Mouse (Mus musculus): Measurements from ENCODE around the gene Pak6.

Gene Pak6

DNA sequence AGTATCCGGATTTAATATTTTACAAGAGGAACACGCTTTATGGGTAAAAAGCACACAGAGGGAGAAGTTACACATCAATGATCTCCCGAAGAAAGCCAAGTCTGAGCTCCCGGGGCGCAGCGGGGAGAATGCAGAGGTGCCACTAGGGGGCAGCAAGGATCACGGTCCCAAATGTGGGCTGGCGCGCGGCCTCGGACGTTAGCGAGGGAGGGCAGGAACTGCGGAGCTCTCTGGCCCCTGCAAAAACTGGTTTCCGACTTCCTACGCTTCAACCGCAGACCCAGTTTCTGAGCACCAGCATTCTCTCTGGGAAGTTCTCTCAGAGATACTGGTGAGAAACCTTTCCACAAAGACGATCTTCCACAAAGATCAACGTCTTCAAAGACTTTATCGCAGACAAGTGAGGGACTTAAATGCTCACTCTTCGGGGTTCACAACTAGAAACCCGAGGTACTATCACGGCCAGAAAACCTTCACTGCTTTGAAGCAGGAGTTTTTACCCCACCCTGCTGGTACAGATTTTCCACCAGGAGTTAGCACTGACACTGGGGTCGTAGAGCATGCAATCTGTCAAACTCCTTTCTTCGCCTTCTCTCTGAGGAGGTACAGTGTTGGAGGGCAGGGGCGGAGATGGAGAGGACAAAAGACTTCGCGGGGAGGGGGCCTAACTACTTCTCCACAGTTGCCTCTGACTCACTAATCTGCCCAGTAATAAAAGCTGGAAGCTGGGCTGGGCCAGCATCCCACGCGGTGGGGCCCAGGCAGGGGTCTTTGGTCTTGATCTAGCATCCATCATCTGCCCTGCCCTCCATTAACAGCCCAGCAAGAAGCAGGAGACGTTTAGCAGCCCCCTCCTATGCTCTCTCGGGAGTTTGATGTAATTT, 37.3 kb downstream of the Pak6 start:
- DNase-seq: peak; percentile 89

DNA sequence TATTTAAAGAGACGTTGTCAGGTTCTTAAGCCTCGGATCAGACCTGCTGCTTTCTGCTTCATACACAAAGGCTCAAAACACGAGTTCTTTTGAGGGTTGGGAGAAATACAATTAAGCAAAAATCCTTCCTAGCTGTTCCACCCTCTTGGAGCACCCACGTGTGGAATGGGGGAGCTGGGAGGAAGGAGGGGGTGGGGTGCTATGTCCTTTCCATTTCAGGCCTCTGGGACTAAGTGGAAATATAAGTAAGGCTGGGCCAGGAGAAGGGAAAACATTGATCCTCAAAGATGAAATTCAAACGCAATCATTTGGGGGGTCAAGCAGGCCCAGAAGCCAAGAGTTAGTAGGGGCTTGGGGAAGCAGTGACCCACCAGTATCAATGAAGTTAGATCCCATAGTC, 38.1 kb downstream of the Pak6 start:
- no peak for DNase-seq

DNA sequence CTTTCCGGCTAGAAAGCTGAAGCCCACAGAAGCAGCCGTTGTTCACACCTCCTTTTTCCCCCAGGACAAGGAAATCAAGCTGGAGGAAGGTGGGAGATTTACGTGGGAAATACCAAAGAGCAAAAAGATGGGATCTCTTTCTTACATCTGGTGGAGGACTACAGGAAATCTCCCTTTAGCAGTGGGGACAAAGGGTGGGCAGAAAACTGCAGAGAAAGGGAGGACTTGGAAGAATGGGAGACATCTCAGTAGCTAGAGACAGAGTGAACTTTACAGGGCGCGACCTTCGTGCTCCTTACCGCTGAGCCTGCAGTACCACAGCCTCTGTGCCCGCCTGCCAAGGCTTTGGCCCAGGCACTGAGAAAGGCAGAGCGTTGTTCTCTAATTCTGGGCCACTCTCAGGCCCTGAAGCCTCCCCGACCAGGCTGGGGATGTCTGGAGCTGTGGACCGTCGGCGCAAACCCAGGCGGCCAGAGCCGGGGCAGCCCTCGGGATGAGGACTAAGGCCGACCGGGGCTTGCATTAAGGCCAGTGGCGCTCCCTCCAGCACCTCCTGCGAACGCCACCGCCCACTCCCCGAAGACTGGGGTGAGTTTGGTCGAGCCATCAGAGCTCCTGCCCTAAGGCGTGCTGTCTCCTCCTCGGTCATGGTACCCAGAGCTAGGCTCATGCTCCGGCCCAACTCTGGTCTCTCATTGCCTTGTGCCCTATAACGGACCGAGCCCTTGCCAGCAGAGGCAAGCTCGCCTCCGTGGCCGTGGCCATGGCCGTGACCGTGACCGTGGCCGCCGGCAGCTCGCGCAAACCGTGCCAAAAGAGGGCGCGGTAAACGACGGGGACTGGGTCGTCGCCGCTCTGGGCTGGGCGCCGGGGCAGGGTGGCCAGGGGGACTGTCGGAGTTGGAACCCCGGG, 39.1 kb downstream of the Pak6 start:
- no peak for DNase-seq

- peak; percentile 68 for DNase-seq
Observed at GRCm38 (mm10) chr2:118702883-118703761, 40.0 kb downstream of the Pak6 start.

DNA sequence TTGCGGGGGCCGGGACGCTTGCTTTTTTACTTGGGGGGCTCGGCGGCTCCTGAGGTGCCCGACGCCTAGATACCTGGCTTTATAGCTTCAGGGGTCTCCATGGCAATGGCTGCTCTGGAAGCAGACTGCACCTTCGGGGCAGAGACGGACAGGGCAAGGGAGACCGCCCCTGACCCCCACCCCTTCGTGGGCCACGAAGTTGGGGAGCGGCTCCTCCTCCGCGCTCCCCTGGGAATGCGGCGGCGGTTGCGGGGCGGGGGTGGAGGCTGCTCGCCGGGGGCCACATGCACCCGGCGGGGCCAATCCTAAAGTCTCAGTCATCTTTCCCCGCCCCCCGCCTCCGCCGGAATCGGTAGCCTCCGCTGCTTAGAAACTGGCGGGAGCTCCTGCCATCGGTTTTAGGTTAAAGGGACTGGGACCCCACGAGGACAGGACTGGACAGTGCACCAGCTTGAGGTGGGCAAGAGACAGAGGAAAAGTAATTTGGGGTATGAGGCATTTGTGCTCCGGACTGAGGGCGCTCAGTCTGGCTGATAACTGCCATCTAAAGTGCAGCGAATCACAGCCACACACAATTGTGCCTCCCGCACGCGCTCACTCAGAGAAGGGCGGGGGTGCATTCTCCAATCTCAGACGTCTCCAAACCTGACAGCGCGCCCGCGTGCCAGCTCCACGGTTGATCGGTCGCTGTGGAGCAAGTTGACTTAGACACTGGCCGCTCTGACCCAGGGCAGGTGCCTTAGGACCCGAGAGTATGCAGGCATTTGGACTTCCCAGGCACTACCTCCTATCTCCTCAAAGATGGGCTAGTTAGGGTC, 41.0 kb downstream of the Pak6 start, which contains the start of gene Ankrd63:
Gene Ankrd63 (minus strand): TSS at position 51 of the 818 bp plus-strand sequence.
- DNase-seq: no peak

DNA sequence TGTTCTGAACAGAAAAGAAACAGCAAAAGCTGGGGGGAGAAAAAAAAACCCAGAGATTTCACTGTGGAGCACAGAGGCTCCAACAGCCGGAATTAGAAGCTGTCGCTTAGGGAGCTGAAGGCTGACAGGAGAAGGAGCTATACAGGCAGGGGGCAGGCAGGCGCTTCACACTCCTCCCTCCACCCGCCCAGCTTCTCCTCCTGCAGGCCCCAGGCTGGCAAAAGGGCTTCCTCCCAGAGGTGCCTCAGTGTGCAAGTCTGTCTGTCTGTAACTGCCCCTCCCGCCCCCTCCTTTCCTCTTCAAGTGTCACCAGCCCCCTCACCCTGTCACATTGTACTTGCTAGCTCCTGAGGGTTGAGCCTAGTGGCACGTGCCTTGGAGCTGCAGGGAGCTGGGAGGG, 43.3 kb downstream of the Pak6 start:
- DNase-seq: no peak

DNA sequence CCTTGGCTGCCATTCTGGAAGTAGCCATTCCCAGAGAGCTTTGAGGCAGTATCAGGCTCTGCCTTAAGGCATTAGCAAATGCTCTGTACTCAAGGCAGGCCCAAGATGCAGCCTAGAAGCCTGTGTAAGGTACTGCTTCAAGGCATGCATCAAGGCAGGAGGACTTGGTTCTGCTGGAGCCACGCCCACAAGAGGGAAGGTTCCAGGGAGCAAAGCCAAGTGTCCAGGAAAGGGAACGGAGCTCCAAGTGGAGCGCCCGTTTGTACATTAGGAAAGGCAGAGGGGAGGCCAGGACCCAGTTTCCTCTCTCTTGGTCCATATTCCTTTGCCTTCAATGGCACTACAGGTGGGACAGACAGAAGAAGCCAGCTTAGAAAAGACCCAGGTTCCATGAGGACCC, 45.4 kb downstream of the Pak6 start:
- no peak for DNase-seq

DNA sequence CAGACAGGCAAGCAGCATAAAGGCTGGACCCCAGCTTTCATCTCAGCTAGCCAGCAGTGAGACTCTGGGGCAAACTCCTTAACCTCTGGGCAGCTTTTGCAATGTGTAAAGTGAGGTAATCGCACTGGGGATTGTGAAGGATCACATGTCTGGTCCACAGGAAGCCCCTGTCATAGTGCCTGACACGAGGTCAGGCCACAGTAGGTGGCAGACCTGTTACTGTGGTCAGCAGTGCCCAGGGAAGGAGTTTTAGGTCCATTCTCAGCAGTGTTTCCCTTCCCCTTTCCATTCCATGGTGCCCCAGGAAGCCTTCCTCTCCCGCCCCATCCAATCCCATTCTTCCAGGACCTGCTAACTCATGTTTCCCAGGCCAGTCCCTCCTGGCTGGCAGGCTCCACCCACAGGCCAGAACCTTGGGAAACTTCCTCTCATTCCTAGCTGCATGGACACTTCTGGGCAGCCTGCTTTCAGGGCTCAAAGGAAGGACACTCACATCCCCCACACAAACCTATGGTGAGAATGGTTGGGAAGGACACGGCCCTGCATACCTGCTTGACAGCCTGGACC, 46.6 kb downstream of the Pak6 start:
- no peak for DNase-seq

DNA sequence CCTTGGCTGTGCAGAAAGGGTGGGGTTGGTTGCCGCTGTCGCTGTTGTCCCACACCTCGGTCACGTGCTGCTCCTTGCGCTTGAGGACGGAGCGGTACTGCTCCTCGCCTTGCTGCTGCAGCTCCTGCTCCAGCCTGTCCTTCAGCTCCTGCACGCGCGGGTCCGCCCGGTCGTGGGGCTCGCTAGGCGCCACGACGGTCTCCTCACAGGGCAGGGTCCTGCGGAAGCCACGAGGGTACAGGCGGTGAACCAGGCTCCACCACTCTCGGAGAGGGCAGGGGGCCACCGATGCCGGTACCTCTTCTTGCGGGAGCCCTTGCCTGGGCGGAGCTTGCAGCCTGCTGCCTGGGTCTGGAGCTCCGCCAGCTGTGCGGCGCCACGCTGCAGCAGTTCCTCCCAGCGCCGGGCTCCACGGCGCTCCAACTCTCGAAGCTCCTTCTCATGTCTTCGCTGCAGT, 48.0 kb downstream of the Pak6 start:
- DNase-seq: no peak

DNA sequence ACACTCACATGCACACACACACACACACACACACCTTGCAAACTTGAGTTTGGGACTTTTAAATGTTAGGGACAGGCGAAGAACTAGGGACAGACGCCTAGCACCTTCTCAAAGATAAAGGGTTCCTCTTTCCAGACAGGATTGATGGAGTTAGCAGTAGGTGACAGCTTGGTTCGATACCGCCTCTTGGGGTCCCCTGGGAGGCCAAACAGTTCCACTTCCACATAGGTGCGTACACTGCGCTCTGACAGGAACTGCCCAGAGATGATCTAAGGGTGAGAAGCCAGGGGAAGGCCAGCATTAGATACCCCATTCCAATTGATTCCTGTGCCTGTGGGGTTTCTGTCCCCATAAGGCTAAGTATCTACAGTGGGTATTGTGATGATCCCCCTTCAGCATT, 50.5 kb downstream of the Pak6 start:
- no peak for DNase-seq

- no peak for DNase-seq
Observed at GRCm38 (mm10) chr2:118714230-118714629, 51.1 kb downstream of the Pak6 start.

GRCm38 (mm10) chr2:118716677-118717076, 53.6 kb downstream of the Pak6 start:
- DNase-seq: no peak

DNA sequence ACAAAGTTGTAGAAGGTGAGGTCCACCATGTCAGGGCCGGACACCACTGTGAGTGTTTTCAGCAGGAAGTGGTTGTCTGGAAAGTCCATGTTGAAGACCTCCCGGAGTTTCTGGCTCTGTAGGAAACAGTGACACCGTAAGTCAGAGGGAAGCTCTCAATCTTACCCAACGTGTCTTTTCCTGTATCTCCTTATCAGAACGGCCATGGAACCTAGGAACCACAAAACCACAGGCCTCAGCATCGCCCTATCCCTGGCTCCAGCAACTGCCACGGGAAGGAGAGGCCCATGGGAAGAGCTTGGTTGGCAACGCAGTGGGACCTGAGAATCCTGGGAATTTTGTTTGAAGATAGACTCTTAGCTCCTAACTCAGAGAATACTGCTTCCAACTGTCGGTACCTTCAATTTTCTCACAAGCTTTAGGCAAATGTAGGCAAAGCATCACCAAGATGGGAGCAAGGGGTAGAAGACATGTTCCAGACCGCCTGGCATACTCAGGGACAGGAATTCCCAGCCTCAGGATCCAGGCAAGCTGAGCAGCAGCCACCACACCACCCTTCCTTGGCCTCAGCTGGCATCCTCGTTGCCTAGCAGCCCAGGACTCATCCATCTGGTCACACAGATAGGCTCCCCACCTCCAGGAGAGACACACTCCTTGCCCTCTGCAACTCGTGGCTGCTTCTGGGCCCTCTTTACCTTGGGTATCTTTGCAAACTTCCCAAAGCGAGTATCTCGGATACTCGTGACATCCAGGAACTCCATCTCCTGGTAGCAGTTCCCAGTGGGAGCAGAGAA, 60.8 kb downstream of the Pak6 start:
- DNase-seq: no peak

- DNase-seq: no peak
Observed at GRCm38 (mm10) chr2:118725511-118725910, 62.4 kb downstream of the Pak6 start.

DNA sequence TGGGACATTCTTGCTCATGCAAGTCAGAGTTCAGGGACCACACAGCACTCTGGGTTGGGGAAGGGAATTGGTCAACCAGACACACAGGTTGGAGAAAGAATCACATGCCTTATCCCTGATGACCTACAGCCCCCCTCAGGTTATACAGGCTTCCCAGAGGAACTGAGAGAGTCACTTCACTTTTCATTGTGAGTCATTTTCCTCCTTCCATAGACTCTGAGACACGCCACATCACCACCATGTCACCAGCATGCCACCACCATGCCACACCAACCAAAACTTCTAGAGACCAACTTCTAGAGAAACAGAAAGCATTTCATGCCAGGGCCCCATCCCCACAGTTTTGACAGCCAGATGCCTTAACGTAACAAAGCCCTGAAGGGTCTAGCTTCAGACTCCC, 63.8 kb downstream of the Pak6 start:
- no peak for DNase-seq

DNA sequence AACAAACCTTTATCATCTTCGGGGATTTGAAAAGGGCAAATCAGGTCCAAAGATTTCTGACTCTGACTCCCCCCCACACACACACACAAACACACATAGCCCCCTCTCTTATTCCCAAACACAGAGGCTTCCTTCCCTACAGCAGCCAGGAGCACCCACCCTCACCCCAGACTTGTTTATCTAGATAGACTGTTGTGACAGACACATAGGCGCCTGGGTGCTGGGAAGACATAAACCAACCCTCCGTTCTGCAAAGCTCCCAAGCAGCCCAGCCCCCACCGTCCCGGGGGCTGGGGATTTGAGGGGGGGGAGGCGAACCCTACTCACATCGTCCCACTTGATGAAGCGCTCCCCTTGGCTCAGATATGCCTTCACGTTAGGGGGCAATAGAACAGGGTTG, 64.8 kb downstream of the Pak6 start:
- peak; percentile 49 for DNase-seq

DNA sequence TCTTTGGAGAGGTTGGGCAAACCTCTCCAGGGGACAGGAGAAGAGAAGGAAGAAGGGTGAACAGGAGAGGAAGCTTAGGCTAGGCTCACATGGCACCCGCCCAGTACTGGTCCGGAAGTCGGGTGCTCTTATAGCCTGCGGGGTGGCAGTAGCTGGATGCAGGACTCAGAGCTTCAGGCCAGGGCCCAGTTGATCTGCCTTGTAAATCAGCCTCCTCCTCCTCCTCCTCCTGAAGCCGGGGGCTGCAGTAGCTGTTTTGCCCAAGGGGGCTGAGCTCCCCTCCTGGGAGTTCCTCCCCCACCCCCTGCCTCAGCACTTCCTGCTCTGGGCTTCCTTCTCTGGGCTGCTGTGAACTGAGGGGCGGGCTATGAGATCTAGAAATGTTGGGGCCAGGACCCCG, 65.2 kb downstream of the Pak6 start, which contains the start of gene Plcb2:
Gene Plcb2 (minus strand): TSS at position 102 of the 400 bp plus-strand sequence.
- DNase-seq: peak; percentile 59

- peak; percentile 37 for DNase-seq
Observed at GRCm38 (mm10) chr2:118729194-118729593, 66.1 kb downstream of the Pak6 start.

- no peak for DNase-seq
Observed at GRCm38 (mm10) chr2:118729816-118730621, 66.9 kb downstream of the Pak6 start.

GRCm38 (mm10) chr2:118730622-118730915, 67.5 kb downstream of the Pak6 start:
- DNase-seq: peak; percentile 89
